Mouse (Mus musculus): ENCODE data around the gene Brinp2.

GRCm38 (mm10) chr1:158362292-158363101 lies 6.4 kb upstream of the Brinp2 start:
- no peak for TF ChIP-seq CTCF (IDR thresholded peaks at IDR 0.05; ENCODE audit: low read depth, low read length)
- no peak for TF ChIP-seq POLR2A (IDR thresholded peaks at IDR 0.05; ENCODE audit: insufficient read depth, low read length)
- no peak for TF ChIP-seq EP300 (IDR thresholded peaks at IDR 0.05; ENCODE audit: insufficient read depth, low read depth, low read length)
